Mouse (Mus musculus) v-Abl transformed pro-B cells (cell line): Measurements from ENCODE around the gene Arhgef26.

ENCODE experiments used
- in situ Hi-C, 2 experiments: fragments of 400-800 bp; cut with MboI; formaldehyde crosslinking; loops; one replicate each; pipeline ENCODE4 v1.15.1; 2025; ENCODE audit not compliant: unreplicated experiment in 2 of 2

The Arhgef26 gene

DNA sequence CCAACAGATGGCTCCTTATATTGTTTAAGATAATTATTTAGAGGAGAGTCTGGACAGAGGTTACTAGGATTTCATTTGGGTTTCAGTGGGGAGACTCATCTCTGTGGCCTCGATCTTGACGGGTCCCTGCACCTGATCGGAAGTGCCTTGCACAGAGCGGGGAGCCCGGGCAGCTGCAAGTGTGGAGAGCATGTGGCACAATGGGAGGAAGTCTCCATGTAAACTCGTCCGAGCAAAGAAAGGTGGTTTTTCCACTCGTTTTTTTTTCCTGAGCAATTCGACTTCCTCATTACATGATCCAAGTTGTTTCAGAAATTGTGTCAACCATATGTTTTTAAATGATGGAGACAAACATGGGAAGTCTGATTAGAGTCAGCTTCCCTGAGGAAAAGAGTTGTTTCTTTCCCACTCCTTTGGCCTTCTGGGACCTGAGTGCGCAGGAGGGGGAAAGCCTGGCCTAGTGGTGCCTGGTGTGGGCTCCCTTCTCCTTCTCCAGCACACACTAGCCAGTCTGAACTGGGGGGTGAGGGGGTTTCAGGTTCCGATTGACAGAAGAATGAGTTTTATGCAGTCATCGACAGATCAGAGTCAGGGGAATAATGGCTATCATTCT lies 105.5 kb downstream of the Arhgef26 start:
- in situ Hi-C loops = loop anchor here in 1 of 2 experiments (25.0 kb wide), 1 partner anchor 1156 kb away; no protein-coding TSS in a partner anchor

DNA sequence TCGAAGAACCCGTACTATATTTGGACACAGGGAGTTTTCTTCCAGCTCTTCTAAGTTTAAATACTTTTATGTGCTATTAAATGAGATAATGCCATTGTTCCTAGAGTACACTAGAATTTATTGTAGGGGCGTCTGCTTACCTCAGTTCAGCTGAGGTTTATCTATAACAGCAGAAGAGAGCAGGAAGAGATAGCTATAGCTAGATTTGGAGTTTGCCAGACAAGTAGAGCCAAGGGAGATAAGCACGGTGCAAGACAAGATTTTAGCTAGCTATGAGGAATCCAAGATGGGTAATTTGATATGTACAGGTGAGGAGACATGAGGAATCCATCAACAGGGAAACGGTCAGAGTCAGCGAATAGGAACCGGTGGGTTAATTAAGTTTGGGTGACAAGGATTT lies 108.1 kb downstream of the Arhgef26 start:
- in situ Hi-C loops = loop anchor here in 1 of 2 experiments (25.0 kb wide), 1 partner anchor 1159 kb away; no protein-coding TSS in a partner anchor

DNA sequence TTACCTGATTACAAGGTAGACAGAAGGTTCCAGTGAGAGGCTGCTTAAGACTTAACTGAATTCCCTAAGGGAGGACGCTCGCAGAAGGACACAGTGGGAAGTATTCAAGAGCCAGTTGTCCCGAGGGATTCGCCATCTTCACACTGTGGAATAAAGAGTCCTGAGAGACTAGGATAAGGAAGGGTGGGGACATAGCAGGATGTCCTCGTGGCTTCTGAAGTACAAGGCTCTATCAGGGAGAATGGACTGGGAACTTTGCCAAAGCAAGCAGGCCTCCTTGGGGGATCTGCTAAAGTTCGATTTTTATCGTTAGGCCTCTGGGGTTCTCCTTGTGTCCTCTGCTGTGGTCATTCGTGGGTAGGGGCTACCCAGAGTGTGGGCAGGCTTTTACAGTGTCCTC lies 109.0 kb downstream of the Arhgef26 start:
- in situ Hi-C loops = loop anchor here in 1 of 2 experiments (25.0 kb wide), 1 partner anchor 1160 kb away; no protein-coding TSS in a partner anchor

DNA sequence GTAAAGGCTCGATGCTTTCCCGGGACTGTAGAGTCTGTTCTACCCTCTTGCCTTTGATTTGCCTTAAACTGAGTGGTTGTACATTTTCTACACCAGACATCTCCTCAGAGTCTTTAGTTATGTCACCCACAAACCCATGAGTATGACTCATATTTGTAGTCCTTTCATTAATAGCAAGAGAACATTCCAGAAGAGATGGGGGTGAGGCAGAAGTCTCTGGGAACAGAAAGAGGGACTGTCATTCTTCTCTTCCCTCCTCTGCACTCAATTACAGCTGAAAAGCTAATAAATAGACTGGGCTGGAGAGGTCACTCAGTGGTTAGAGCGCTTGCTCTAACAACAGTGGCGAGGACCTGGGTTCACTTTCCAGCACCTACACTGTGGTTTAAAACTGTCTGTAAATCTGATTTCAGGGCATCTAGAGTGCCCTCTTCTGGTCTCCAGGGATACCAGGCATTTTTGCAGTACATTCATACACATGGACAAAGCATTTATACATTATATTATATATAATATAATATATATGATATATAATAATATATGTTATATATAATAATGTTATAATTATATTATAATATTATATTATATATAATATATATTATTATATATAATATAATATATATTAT lies 111.8 kb downstream of the Arhgef26 start:
- in situ Hi-C loops = loop anchor here in 1 of 2 experiments (25.0 kb wide), 2 partner anchors 1163 to 1213 kb away; no protein-coding TSS in a partner anchor

DNA sequence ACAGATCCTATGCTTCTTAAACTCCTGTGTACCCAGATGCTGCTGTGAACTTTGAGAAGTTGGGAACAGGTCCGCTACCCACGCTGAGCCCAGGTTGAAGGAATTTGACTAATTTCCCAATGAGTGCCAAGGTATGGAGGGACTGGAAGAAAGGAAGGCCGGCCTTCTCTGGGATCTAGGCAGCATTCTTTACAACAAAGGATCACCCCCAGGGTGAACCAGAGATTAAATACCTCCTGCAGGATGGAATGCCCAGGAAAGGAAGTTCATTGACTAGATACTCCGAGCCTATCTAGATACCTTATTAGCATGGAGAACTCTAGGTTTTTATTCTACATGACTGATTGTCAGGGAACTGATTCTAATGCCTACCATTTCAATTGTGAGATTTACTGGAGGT lies 114.8 kb downstream of the Arhgef26 start:
- in situ Hi-C loops = loop anchor here in 1 of 2 experiments (25.0 kb wide), 1 partner anchor 1216 kb away; no protein-coding TSS in a partner anchor

DNA sequence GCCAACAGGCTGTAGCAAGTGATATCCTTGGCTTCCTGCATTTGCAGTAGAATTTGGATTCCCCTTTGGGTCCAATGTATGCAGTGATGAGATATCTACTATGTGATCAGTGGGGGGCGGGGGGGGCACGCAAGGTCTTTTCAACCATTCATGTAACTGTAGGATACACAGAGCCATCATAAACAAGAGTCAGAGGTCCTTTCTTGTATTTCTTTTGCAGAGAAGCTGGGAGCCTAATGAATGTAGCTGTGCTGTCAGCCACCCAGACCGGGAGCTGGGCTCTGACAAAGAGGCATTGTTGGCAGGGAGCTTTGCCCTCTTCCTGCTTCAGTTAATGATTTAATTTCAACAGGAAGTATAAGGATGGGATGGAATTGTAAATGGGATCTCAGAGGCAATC lies 116.0 kb downstream of the Arhgef26 start:
- in situ Hi-C loops = loop anchor here in 1 of 2 experiments (25.0 kb wide), 1 partner anchor 1217 kb away; no protein-coding TSS in a partner anchor

DNA sequence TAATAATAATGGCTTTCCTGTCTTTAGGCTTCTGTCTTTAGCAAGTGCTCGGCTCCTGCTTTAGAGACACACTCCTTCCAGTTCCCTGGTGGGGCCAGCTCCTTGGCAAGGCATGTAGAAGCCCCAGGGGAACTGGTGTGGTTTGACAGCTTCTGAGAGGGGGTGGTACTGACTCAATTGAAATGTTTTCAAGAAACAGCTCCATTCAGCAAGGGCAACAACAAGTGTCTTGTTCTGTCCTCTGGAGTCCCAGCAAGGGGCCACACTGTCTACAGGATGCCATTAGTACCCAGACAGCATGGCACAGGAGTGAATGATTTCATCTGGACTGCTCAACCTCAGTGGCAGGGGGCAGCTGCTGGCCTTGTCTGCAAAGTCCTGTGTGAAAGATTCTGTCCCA lies 117.7 kb downstream of the Arhgef26 start:
- in situ Hi-C loops = loop anchor here (5.0 to 25.0 kb wide), 2 partner anchors 1214 to 1219 kb away; no protein-coding TSS in a partner anchor

DNA sequence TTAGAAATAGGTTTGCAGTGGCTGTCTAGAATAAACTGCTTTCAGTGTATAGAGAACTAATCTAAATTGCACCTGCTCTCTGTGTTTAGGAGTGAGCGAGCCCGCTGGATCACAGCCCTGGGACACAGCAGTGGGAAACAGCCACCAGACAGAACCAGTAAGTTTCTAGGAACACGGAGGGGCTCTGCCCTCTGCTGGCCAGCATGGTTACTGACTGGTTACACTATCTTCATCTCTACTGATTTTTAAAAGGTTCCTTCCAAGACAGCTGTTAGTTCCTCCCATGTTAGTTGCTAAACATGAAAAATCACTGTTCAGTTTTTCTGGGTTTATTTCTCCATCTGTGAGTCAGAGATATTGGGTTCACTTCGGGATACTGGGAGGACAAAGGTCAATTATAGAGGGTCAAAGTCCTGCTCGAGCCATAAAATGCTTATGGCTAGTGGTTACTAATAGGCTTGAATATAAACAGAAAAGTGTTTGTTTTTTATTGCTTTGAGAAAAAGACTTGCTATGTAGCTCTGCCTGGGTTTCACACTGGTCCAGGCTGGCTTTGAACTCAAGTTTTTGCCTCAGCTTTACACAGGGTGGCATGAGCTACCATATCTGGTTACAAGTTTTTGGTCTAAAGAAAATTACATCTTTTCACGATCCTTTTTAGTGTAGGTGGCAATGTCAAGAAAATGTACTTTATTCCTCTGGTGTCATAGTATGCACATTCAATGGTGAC lies 120.3 kb downstream of the Arhgef26 start:
- in situ Hi-C loops = loop anchor here (5.0 to 25.0 kb wide), 2 partner anchors 1216 to 1221 kb away; no protein-coding TSS in a partner anchor

DNA sequence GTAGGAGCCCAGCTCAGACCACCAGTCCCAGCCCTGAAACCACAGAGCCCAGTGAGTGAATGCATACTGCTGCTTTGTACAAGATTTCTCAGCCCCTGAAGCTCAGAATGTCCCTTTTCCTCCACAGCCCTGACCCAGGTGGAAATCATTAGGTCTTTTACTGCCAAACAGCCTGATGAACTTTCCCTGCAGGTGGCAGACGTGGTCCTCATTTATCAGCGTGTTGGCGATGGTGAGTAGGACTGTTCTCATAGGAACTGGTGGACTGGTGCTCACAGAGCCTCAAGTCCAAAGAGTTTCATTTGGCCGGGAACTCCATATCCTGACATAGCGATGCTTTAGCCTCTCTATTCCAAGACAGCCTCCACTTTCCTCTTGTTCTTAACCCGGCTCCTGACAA lies 121.3 kb downstream of the Arhgef26 start:
- in situ Hi-C loops = loop anchor here (5.0 to 25.0 kb wide), 2 partner anchors 1217 to 1222 kb away; no protein-coding TSS in a partner anchor

DNA sequence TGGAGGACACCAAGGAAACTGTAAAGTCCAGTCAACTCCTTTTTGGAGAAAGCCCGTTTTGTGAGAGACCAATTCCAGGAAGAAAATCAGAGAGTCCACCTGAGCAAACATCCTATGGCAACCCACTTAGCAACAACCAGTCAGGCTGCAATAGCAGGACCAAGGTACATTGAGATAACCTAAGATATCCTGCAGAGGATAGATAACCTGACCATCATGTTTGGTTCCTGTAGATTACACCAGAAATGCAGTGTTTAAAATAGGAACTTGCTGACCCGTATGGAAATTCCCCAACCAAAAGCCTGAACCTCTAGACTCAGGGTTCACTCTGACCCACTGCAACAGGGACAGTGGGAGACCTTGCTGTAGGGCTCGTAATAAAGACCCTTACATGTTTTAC lies 126.1 kb downstream of the Arhgef26 start:
- in situ Hi-C loops = loop anchor here in 1 of 2 experiments (25.0 kb wide), 1 partner anchor 1227 kb away; no protein-coding TSS in a partner anchor

DNA sequence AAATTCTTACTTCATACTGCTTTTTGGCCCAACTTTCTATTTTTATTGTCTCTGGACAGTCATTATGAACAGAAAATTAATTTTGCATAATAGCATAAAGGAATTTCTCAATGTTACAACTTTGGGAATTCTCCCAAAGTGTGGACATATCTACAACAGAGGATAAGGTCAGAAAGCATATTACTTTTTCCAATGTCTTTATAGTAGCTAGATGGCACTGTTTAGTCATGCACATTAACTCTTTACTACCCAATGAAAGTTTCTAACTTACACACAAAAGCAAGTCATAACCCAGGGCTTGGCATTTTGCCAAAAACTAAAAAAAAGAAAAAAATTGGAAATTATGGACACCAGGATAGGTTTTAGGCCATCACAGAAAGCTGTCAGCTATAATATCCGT lies 132.0 kb downstream of the Arhgef26 start:
- in situ Hi-C loops = loop anchor here in 1 of 2 experiments (25.0 kb wide), 1 partner anchor 1233 kb away; no protein-coding TSS in a partner anchor

DNA sequence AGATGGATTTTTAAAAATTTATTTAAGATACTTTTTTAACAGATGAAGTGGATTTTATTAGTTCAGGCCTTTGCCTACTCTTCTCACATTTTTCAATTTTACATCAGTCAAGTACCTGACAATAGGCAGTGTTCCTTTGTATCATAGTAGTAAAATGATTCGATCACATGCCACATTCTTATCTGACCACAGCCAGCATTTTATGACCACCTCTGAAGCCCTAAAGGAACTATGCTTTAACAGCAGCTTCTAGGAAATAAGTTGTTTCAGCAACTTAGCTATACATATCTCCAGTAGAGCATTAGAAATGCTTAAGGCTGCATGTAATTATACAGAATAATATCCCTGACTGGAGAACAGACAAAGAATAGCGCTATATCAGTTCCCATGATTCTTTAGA lies 146.2 kb downstream of the Arhgef26 start:
- in situ Hi-C loops = loop anchor here in 1 of 2 experiments (25.0 kb wide), 1 partner anchor 1503 kb away; the partner anchor contains the start of gene Gmps

DNA sequence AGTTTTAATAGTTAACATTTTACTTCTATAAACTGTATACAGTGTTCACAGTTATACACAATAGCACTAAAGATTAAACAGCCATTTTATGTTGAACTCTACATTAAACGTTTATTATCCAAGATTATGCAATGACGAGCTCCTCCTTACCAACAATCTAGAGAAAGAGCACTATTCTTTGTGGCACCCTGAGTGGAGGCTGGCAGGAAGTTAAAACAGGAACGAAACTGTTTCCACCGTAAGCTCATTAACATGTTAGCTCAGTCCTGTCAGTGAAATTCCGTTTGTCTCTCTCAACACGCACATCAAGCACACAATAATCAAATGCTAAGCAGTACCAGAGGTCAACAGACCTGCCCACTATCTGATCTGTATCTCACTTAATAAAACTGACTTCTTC lies 154.4 kb downstream of the Arhgef26 start:
- in situ Hi-C loops = loop anchor here in 1 of 2 experiments (25.0 kb wide), 1 partner anchor 1495 kb away; the partner anchor contains the start of gene Gmps

DNA sequence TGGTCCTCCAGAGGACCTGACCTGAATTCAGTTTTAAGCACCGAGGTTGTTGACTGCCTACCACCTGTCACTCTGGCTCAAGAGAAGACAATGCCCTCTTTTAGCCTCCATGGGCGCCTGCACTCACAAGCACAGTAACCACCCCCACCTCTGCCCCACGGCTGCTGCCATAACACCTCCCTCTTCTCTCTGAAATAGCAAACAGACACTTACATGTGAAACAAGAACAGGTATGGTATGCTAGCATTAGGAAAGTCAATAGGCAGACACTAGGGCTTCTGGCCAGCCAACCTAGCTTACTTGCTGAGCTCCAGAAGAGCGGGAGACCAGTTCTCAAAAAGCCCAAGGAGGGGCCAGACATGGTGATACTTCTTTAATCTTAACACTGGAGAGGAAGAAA lies 161.2 kb downstream of the Arhgef26 start:
- in situ Hi-C loops = loop anchor here in 1 of 2 experiments (25.0 kb wide), 1 partner anchor 1488 kb away; the partner anchor contains the start of gene Gmps

DNA sequence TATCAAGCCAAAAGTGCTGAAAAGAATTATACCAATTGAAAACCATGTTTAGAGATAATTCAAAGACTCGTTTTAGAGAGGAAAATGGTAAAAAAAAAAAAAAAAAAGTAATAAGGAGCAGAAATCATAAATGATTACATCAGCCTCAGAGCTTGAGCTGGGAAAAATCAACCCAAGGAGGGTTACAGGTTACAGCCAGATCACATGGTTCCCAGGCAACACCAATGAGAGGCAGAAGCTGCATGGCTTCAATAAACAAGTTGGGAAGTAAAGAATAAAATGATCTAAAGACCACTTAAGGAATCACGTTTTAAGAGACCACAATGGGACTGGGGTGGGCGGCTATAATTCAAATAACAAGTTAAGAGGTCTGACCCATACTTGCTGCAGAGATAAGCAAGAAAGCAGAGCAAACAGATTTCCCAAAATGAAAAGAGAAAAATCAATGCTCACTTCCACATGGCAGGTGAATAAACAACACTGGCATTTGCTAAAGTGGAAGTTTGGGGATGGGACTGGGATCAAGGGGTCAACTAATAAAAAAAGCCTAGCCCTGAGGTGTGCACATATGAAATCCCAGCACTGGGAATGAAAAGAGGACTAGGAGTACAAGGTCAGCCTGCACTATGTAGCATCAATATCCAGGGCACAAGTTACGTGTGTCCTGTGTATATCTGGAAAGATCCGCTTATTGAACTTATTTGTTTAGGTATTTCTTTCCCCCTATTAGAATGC lies 167.2 kb downstream of the Arhgef26 start:
- in situ Hi-C loops = loop anchor here in 1 of 2 experiments (25.0 kb wide), 1 partner anchor 1382 kb away; the partner anchor contains the start of gene Plch1

DNA sequence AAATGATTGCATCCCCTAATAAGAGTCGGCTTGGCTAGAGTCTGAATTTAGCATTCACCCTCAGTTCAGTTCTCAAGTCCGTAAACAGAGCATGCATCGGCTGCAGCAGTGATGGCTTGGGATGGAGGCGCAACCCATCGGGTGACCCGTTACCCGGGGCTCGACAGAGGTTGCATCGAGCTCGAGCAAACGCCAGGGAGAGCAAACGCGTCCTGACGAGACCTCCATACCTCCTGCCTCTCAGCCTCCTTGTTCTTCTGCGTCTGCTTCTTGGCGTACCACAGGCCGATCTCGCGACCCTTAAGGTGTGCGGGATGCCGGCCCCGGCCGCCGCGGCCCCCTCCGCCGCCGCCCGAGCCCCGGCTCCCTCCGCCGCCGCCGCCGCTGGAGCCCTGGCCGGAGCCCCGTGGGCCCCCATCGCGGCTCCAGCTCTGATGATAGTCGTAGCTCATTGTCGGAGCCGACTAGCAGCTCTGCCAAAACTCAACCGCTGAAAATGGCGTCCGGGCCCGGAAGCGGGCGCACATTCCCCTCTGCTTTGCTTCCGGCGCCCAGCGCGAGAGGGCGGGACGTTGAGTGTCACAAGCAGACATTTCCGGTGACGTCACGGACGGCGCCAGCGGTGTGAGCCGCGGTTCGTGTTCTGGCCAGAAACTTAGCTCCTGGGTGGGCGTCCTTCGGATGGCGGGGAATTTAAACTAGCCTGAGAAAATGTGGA lies 168.5 kb downstream of the Arhgef26 start, which contains the start of gene Dhx36:
Gene Dhx36 (minus strand): TSS at position 517 of the 718 bp plus-strand sequence.
- in situ Hi-C loops = loop anchor here in 1 of 2 experiments (25.0 kb wide), 1 partner anchor 1381 kb away; the partner anchor contains the start of gene Plch1

DNA sequence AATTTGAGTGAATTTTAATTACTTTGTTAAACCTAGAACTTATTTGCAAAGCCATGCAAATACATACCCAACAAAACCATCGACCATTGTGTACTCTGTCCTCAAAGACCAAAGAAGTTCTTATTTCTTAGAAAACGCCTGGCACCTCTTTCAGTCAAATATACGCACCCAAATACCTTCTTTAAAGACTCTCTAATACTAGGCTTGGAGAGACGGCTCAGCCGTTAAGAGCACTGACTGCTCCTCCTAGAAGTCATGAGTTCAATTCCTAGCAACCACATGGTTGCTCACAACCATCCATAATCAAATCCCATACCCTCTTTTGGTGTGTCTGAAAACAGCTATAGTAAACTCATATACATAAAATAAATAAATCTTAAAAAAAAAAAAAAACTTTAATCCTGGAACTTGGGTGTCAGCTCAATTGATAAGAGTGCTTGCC lies 169.1 kb downstream of the Arhgef26 start:
- in situ Hi-C loops = loop anchor here in 1 of 2 experiments (25.0 kb wide), 1 partner anchor 1380 kb away; the partner anchor contains the start of gene Plch1
